Mouse (Mus musculus) right cerebral cortex, adult 2 months (tissue): ENCODE data around the gene Ska2.

ENCODE experiments used
- DNase-seq, 2 experiments: peaks; one replicate each; pipeline ENCODE4 v3.0.0; 2021 to 2022; ENCODE audit warnings: low spot score in 2 of 2

The Ska2 gene

DNA sequence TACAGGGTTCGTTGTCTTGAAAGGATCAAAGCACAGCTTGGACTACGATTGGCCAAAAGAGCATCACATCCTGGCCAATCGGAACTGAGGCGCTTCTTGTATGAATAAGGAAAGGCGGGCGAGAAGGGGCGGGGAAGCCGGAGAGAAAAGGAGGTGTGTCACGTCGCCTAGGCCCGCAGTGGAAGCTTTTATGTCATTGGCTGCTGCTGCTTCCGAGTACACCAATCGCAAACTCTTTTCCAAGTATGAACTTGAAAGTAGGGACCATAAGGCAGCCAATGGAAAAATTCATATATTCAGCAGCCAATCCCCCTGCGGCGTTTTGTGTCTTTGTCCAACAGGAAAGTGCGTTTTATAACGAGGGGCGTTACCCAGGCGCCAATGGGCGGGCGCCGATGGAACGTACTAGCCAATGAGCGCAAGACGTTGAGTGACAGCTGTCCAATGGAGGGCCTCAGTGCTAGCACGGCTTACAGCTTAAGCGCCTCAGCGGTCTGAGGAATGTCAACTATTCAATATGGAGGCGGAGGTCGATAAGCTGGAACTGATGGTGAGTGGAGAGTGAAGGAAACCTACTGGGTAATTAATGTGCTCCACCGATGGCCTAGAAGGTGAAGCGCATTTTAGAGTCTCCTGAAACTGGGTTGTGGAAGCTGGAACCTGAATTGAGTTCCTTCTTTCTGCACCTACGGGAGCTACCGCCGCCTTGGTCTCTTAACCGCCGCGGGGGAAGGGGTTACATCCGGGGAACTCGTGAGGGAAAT, at the start of gene Ska2:
TSS of gene Ska2 (plus strand) at position 480 of the 764 bp plus-strand sequence.
- peak; percentile 98 for DNase-seq

DNA sequence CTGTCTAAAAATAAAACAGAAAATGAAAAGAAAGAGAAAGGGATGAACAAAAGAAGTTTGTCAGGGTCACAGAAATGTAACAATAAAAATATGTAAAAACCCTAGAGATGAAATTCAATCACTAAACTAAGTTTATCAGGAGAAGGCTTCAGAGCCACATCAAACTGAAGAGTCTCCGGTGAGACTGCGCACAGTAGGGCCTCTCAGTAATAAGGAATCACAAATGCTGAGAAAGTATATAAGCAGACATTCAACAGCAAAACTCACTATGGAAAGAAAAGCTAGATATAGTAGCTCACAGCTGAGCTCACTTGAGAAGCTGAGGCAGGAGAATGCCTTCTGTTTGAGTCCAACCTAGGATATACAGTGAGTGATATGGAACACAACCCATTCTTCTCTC, 48.6 kb upstream of the Ska2 start:
- no peak for DNase-seq

DNA sequence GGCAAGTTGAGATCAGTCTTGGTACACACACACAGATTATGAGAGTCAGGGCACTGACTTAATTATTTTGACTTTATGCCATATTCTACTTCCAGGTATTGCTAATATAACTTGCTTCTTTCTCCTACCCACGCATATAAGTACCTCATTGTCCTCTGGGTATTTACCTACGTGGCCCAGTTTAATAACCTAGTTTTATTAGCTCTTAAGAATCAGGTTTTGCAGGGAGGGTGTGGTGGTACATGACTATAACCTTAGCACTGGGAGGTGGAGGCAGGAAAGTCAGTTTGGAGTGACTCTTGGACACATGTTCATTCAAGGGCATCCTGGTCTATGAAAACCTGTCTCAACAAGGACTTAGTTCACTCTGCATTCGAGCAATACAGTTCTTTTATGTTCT, 46.9 kb upstream of the Ska2 start:
- DNase-seq, result no peak

DNA sequence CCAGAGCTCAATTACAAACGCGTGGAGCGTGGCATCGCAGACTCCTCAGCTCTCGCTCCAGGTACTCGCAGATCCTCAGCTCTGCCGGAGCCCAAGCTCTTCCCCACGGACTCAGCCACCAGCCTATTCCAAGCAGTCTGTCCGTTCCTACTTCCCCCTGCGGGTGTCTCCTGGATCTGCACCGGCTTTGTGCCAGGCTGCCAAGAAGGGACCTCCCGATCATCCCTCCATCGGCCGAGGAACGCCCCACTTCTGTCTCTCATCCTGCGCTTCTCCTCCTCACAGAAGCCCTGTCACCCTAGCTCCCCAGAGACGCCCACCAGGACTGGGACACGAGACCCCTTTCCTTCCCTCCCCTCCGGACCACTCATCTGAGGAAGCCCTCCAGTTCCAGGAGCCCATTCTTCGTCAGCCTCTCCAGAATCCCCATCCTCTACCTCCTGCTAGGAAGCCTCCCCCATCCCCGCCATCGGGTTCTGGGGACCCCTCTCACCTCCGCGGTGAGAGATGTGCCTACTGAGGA, 35.6 kb upstream of the Ska2 start:
- DNase-seq, result peak; percentile 78 to 79

DNA sequence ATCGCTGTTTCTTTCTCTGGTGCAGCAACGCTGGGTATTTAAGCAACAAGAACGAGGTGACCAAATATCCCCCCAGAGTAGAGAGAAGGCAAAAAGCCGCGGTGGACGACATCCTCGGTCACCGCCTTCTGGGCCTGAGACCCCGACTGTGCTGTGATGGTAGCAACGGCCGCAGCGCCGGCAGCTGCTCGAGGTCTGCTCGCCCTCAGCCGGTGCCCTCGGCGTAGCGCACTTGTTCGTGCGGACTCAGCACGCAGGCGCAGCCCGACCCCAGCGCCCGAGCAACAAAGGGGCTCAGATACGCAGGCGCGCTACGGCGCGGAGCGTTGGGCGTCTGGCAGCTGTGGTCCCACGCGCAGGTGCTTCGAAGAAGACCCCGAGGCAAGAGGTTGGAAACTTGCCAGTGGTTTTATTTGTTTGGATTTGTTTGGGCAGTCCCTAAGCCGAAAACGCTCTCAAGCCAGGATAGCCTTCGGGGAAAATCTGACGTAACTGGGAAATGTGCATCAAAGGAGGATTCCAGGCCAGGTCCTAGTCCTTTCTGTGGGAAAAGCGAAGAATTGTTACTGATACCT, 35.1 kb upstream of the Ska2 start, which contains the start of gene Gdpd1:
TSS of gene Gdpd1 (minus strand) at position 197 of the 575 bp plus-strand sequence.
- peak; percentile 89 to 91 for DNase-seq

DNA sequence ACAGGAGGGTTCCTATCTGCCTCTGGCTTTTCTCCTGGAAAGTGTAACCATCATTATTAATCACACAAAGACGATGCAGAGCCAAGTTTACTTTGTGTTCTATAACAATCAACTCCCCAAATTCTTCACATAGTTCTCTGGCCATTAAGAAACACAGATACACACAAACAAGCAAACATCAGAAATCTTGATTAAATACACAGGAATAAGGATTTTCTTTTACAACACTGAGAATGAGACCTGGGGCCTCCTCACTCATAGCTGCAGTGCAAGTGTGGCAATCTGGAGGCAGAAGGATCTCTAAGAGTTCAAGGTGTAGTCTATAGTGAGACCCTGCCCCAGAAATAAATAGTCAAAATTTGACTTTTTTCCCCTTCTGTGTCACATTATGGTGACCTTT, 25.3 kb upstream of the Ska2 start:
- DNase-seq, result no peak

DNA sequence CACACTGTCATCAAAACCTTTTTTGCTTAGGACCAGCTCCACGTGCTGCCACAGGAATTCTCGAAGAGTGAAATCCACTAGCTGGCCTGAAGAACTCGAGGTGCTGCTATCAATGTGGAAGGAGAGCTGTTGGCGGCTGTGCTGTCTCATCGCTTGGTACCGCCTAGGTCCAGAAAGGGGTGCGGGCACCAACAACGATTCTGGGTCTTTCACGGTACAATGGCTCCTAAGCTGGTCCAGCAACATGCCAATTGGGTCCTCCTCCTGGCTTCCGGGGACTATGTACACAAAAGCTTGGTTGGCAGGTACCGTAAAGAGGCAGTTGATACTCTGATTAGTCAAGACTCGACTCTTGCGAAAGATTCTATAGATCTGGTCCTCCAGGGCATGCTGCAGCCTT, 23.6 kb upstream of the Ska2 start:
- no peak for DNase-seq

DNA sequence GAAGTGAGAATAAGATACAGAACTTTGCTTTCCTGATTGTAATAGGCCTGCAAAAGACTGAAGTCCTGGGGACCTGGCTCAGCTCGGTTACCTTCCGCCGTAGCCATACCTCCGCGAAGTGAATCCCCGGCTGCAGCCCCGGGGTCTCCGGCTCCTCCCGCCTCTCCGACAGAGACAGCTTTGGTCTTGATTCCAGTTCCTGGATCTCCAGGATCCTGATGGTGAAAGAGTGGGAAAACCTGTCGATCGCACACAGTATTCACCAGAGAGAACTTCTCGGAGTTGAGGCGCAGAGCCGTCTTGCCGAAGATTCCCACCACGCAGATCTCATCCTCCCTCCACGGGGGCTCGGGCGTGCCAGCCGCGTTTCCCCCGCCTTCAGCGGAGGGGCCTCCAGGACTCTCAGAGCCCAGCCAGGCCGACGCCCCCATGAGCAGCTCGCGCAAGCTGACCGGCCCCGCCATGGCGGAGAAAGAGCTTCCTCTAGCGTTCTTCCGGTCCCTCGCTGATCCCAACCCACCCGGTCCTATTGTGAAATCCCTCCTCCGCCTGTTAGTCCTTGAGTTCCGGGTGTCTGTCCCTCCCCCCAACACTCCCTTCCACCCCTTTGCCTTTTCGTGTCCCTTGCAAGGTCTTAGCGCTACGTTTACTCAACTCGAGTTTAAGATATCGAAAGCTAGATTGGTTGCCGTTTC, 22.6 kb upstream of the Ska2 start, which contains the start of gene Smg8:
TSS of gene Smg8 (minus strand) at position 485 of the 695 bp plus-strand sequence.
- DNase-seq, result peak; percentile 79 to 82

DNA sequence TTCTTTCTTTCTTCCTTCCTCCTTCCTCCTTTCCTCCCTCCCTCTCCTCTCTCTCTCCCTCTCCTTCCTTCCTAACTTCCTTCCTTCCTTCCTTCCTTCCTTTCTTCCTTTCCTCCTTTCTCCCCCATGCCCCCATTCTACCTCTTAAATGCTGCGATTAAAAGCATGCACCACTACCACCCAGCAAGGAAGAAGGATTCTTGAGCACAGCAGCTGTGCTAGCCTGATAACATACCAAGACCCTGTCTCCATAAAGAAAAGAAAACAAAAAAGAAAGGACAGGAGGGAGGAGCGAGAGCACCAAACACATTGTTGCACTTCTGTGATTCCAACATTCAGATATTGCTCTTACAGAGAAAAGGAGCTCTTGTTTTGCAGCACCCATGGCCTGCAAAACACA, 21.9 kb upstream of the Ska2 start:
- DNase-seq, result no peak

DNA sequence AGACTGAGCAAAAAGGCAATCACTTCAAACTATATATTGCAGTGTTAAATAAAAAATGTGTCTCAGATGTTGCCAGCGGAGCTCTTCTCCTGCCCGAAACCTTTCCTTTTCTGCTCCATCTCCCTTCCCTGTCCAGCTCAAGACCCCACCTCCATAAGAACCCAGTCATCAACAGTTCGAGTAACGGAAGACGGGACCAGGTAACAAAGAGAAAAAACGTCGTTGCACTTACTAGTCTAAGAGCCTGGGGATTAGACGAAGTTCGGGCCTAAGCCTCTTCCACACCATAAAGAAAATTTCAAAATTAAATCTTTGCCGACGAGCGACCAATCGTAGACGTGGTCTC, 652 bp upstream of the Ska2 start, which contains the start of gene Prr11:
TSS of gene Prr11 (minus strand) at position 300 of the 346 bp plus-strand sequence.
- no peak for DNase-seq

DNA sequence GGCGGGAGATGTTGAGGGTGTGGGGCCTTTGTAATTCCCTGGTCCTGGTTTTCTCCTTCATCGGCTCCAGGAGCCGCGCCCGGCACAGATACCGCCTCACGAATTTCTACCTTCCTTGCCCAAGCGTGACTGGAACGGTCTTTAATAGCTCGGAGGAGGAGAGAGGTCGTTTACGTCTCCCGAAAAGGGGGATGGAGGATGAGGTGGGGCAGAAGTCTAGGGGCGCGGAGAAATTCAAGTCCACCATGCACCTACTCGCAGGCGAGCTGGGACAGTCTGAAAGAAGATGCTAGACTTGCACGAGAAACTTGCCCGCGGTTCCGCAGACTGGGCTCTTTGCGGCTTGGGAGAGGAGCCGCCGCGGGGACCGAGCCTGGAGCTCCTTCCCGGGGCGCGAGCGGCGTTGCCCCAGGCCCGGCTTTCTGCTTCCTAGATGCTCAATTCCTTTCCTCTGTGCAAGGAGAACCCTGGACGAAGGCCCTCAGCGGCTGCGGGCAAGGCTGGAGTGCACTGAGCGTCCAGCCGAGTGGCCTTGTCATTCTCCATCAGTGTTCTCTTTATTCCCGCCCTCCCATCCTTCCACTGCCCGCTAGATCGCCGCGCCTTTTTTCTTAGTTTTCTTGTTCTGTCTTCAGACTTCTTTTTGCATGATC, 611 bp downstream of the Ska2 start:
- DNase-seq, result peak in 1 of 2 experiments; percentile 11

DNA sequence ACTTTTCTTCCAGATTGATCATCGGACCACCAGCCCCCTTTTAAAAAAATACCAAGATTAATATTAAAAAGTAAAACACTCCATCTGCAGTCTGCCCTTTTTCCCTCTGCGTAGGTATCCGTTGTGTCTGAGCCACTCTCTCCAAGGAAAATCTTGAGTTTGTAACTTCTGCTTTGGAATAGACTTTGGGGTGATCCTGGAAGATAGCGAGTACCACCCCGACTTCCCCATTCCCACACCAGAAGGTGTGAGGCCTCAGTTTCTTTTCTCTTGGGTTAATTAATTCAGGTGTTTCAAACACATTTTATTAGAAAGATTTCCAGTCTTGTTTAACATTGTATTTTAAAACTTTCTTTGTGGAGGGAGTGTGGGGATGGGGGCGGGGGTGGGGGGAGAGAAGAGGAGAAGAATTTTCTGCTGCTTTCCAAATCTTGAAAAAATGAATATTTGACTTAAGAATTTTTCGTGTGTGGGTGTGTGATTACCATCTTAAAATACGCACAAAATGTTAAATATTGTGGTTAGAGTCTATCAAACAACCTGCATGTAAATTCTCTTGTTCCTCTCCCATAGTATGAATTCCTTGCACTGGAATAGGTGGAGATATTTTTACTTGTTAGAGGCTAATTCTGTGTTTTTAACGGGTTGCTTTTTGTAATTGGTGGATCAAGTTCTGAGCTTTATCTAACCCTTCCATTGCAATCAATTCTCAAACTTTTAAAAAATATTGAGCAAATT, 1.3 kb downstream of the Ska2 start:
- no peak for DNase-seq

DNA sequence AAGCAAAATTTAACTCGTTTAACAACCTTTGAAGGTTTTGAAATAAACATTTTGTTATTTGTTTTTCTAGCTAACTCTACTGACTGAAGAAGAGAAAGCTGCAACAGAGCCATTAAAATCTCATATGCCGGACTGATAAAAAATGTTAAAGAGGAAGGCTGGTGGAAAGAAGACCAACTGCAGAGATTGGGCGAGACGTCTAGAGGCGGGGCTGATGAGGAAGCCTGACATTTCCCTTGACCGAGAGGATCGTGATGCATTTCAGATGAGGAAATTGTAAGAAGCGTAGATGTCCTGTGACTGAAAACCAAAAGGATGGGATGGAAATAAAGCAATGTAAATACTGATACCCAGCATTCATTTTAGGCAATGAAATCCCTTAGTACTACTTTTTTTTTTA, 12.8 kb downstream of the Ska2 start:
- no peak for DNase-seq

DNA sequence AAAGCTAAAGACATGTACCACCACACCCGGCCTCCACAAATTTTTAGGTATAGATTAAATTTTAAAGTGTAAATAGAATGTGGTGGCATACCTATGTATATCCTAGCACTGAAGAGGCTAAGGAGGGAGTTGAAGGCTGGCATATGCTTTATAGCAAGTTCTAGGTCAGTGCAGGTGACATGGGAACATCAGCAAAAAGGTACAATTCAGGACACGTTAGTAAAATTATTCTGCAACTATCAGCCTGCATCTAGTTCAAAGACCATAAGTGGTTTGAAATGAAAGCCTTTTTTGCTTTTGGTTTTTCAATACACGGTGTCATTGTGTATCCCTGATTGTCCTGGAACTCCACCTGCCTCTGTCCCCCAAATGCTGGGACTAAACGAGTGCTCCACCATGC, 16.5 kb downstream of the Ska2 start:
- no peak for DNase-seq

DNA sequence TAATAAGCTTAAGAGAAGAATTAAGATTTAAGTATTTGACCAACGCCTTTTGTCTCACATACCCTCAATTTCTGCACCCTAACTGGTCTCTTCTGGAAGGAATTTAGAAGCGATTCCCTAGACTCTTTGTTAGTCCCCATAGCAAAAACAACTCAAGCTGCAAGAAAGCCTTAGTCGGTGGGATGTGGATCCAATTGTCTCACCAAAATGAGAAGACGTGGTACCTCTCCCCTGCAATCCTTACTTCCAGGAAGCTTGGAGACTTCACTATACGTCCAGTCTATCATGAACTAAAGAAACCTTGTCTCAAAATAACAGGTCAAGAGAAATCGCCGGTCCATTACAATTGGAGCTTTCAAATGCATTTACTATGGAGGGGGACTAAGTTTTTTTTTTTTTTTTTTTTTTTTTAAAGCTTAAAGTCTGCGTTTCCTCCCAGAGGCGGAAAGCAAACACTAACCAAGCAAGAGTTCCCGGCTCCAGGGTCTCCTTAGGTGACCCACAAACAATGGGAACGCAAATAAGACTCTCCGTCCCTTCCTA, 17.3 kb downstream of the Ska2 start:
- DNase-seq, result no peak

DNA sequence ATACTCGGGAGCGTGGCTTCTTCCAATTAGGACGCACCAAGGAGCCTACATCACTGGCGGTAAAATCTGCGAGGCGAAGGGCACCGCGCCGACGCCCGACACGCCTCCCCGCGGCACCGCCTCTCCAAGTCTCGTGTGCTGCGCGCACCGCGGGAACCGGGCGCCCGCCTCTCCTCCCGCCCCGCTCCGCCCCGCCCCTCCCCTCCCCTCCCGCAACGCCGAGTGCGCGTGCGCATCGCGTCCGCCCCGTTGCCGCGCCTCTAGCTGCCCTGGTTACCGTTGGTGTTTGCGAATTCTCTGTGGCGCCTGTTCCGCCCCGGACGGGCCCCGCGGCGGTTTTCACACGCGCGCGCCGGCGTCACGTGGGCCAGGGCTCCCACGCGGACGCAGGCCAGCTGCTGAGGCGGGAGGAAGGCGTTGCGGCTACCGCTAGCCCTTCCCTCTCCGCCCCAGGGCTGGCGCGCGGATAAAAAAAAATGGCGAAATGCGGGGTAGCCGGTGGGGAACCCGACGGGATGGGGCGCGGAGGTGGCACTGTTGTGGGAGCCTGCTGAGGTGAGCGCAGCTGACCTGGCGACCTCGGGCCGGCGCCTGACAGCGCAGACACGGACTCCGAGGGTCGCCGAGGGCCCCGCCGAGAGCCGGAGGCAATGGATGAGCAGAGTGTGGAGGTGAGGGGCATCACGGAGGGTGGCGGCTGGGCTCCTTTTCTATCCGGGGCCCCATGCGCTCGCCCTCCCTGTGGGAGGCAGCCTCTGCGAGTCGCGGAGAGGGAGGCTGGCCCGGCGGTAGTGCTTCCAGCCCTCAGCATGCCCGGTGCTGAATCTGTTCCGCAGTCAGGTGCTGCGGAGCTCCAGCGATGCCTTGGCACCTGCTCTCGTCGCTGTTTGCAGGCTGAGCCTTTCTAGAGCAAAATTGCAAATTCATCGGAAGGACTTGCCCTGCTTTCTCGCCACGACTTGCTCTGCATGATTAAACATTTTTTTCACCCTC, 18.1 kb downstream of the Ska2 start, which contains the start of gene Trim37:
TSS of gene Trim37 (plus strand) at position 254 of the 993 bp plus-strand sequence.
- DNase-seq, result peak; percentile 84 to 88

DNA sequence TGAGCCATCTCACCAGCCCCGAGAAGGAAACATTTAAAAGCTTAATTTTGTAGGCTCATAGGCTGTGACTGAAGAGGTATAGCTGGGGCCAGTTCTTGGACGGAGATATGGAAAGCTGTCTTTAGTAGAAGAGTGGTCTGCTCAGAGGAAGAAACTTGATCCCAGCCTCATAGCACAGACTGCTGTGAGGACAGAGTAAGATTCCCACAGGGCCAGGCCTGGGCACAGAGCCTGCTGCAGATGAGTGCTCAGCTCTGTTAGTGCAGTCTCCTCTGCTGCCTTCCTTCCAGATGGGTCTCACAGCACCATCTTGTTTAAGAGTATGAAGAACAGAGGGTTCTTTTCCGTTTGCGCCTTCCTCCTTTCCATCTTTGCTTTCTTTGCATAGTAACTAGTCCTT, 27.2 kb downstream of the Ska2 start:
- DNase-seq, result no peak

DNA sequence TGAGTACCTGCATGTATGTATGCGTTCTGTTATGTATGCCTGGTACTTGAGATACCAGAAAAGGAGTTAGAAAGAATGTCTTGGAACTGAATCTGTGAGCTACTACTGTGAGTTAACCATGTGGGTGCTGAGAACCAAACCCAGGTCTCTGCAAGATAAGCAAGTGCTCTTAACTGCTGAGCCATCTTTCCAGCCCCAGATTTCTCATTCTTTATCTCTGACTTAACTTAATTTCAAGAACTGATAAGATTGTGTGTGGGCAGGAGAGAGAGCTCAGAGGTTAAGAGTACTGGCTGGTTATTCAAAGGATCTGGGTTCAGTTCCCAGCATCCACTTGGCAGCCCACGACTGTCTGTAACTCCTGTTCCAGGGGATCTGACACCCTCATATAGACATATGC, 49.0 kb downstream of the Ska2 start:
- no peak for DNase-seq

DNA sequence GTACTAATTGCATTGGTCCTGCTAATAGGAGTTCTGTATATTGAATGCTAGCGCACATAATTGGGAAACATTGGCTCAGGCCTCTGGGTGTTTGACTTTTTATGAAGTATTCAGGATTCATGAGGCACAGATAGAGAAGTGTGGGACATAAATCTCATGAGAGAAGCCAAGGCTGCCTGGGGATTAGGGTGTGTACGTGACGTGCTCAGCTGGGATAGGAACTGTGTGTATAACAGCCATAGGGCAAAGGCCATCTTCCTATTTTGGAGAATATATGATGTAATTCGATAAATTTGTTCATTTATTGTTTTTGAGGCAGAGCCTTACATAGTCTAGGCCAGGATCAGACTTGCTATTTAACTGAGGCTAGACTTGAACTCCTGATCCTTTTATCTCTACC, 53.7 kb downstream of the Ska2 start:
- DNase-seq, result no peak

DNA sequence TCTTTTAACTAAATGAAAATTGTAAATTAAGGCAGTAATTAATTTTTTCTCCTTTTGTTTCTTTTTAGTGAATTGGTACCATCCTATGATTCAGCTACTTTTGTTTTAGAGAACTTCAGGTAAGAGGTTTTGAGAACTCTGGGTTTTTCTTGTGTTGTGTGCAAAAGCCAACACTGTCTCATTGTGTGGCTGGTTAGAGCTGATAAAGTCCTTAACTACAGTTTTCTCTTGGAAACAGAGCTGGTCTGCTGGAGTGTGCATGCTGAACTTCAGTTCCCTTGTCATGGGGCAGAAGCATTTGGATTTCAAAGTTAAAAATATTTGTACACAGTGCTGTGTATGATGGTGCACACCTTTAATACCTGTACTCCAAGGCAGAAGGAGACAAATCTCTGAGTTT, 54.7 kb downstream of the Ska2 start:
- DNase-seq, result no peak
